Mouse (Mus musculus) spleen, adult 2 months (tissue): ENCODE results near the gene Ccdc146.

Experiments
- CTCF ChIP-seq: fragments of 200-500 bp; IDR thresholded peaks from 2 replicates; pipeline ENCODE4 v1.5.1; 2011; ENCODE audit warnings: mild to moderate bottlenecking, inconsistent platforms; ENCODE audit not compliant: insufficient read depth, insufficient read length, insufficient replicate concordance; ENCODE audit errors: extremely low read depth
- POLR2A ChIP-seq: fragments of 200-500 bp; IDR thresholded peaks from 2 replicates; pipeline ENCODE4 v1.6.1; 2011; ENCODE audit warnings: low read depth, low read length, inconsistent platforms

GRCm38 (mm10) chr5:21367514-21367913 is 57.0 kb downstream of the Ccdc146 start:
- TF ChIP-seq CTCF (no peak), POLR2A (no peak)
